Mouse (Mus musculus) forebrain, postnatal 0 days (tissue): ENCODE results near the gene Pym1. TPM values are rescaled to one million over a fixed set of nuclear protein-coding genes. Genes with fewer than 3 reads are reported as not detected.

Experiments used
- ATAC-seq: fragments of 200-750 bp; cut with Nextera tagmentation; 2 replicates; pipeline ENCODE4 v1.8.0; 2017; ENCODE audit warnings: mild to moderate bottlenecking, moderate library complexity
- DNase-seq: peaks from one replicate; pipeline ENCODE4 v3.0.0-alpha.2; 2015
- H3K27ac ChIP-seq: fragments of 300-500 bp; sonication (generic); 2 replicates; pipeline ENCODE4 v1.5.1; 2014; ENCODE audit warnings: low read depth, mild to moderate bottlenecking, antibody characterized with exemption, low read length, moderate library complexity, mixed read lengths
- H3K27me3 ChIP-seq: fragments of 300-500 bp; sonication (generic); 2 replicates; pipeline ENCODE4 v1.6.1; 2014; ENCODE audit warnings: mild to moderate bottlenecking, low read length, mixed read lengths; ENCODE audit not compliant: insufficient read depth
- H3K36me3 ChIP-seq: fragments of 300-500 bp; sonication (generic); 2 replicates; pipeline ENCODE4 v1.6.1; 2014; ENCODE audit warnings: mild to moderate bottlenecking, moderate library complexity; ENCODE audit not compliant: insufficient read depth
- H3K4me1 ChIP-seq: fragments of 300-500 bp; sonication (generic); 2 replicates; pipeline ENCODE4 v1.6.1; 2014; ENCODE audit warnings: antibody characterized with exemption; ENCODE audit not compliant: insufficient read depth
- H3K4me2 ChIP-seq: fragments of 300-500 bp; sonication (generic); 2 replicates; pipeline ENCODE4 v1.6.1; 2014; ENCODE audit warnings: low read depth, mild to moderate bottlenecking, moderate library complexity
- H3K4me3 ChIP-seq: fragments of 300-500 bp; sonication (generic); 2 replicates; pipeline ENCODE4 v1.5.1; 2014; ENCODE audit warnings: low read depth, low read length, mixed read lengths
- H3K9ac ChIP-seq: fragments of 300-500 bp; sonication (generic); 2 replicates; pipeline ENCODE4 v1.6.1; 2014; ENCODE audit warnings: mild to moderate bottlenecking
- H3K9me3 ChIP-seq: fragments of 300-500 bp; sonication (generic); 2 replicates; pipeline ENCODE4 v1.6.1; 2016; ENCODE audit warnings: low read length
- CTCF ChIP-seq: sonication (generic); IDR thresholded peaks from 2 replicates; pipeline ENCODE4 v1.5.1; 2016; ENCODE audit warnings: antibody characterized with exemption, control low read depth, low read depth
- WGBS: fragments of 180-500 bp; shearing (Covaris S2); extraction: QIAGEN DNeasy Blood & Tissue Kit; methylation state at CpG from one replicate; pipeline ENCODE4 v1.1.7; 2014; 5-methylcytosine and 5-hydroxymethylcytosine counted together
- polyA plus RNA-seq: library from polyadenylated mRNA; unstranded; fragments of >200 nt; fragmentation: Nextera tagmentation; extraction: Ambion mirVana; gene quantifications from 2 replicates; pipeline ENCODE4 v1.2.1, GENCODE M21; 2015
- total RNA-seq: library from RNA; depleted of rRNA; stranded (reverse); fragments of >200 nt; gene quantifications from 2 replicates; pipeline ENCODE4 v1.2.3, GENCODE M21; 2014; rRNA removed

Pym1 gene
- total RNA-seq, result 67.7 and 68.4 TPM in 2 replicates
- polyA plus RNA-seq, result 51.6 and 61.2 TPM in 2 replicates

DNA sequence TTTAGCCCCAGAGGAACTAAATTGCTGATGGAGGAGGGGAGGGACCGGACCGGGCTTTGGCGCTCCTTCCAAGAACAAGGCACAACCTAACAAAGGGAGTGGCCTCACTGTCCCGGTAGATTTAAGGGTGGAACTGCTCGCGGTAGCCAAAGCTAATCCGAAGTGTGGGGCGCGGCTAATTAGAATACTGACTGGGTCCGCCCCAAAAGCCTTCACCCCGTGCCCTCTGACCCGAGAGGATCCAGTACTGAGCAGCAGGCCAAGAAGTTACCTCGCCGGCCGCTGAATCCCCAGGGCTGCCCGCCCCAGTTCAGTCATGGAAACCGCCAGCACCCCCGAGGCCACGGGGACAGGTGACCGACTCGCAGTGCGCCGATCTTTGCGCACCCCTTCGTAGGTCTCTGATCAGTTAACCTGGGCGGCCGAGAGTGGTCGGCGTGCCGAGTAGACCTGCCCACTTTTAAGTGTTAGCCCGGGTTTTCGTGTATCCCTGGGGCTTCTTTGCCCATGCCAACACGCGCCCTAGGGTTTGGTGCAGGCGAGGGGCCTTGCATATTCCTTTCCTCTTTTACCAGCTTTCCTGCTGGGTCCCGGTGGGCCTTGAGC is at the start of gene Pym1:
TSS of gene Pym1 (plus strand) at position 244 of the 606 bp plus-strand sequence.
- peaks cover 9% of the 10 kb centered on the region; the same call in 1 of the 2 replicates for H3K27me3 ChIP-seq
- peak within 1 kb of the TSS; percentile 91 for H3K4me2 ChIP-seq
- H3K36me3 ChIP-seq, result no peaks in the 10 kb centered on the region
- peak within 1 kb of the TSS; percentile 94 for H3K27ac ChIP-seq
- TF ChIP-seq CTCF, result no peak
- H3K4me1 ChIP-seq, result peaks cover 16% of the 10 kb centered on the region
- 2% methylated on average over 36 of the region's 36 CpGs for WGBS
- DNase-seq (peak; percentile 43), ATAC-seq (peak; percentile 46)
- no peaks in the 10 kb centered on the region for H3K9me3 ChIP-seq
- peak within 1 kb of the TSS; percentile 79 for H3K4me3 ChIP-seq
- H3K9ac ChIP-seq, result peak within 1 kb of the TSS; percentile 83

DNA sequence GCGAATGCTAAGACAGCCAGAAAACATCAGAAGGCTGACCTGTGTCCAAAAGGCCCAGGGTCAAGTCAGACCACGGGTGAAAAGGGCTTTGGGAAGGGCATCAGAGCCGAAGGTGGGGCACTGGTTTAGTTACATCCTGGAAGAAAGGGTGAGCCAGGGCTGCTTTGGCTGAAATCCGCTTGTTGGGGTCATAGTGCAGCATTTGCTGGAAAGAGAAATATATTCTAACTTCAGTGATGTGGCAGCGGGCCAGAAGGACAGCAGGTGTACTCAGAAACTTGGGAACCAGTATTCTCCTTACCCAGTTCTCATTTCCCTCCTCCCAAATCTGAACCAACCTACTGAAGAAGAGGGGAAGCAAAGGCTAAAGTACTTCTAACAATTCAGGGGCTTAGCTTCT is 48.7 kb upstream of the Pym1 start:
- no peaks in the 10 kb centered on the region for H3K27me3 ChIP-seq
- H3K27ac ChIP-seq, result no peak overlapping the region
- no peak overlapping the region for H3K4me2 ChIP-seq
- no peaks in the 10 kb centered on the region for H3K4me1 ChIP-seq
- WGBS, result 91% methylated on average over 5 of the region's 5 CpGs
- TF ChIP-seq CTCF, result no peak
- no peak overlapping the region for H3K4me3 ChIP-seq
- ATAC-seq, result no peak
- H3K9me3 ChIP-seq, result no peaks in the 10 kb centered on the region
- DNase-seq, result no peak
- H3K36me3 ChIP-seq, result no peaks in the 10 kb centered on the region
- no peak overlapping the region for H3K9ac ChIP-seq

DNA sequence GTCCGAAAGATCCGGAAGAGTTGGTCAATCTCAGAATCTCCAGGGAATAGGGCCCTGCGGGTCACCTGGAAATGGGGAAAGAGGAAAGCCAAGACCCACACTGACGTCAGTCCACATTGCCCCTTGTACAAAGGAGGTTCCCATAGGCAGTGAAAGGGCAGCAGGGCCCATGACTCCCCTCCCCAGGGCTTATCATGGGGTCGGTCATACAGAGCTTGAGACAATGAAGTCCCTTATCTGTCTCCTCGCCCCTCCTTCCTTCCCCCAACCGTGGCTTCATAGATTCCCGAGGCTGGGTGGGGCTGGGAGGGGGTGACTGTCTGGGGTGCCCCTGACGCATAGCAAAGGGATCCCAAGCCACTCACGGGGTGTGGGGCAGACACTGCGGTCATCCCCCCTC is 48.1 kb upstream of the Pym1 start:
- Histone ChIP-seq H3K36me3 (no peaks in the 10 kb centered on the region), H3K4me1 (no peaks in the 10 kb centered on the region), H3K9ac (no peak overlapping the region), H3K9me3 (no peaks in the 10 kb centered on the region), H3K4me3 (no peak overlapping the region), H3K27ac (no peak overlapping the region), H3K4me2 (no peak overlapping the region), H3K27me3 (no peaks in the 10 kb centered on the region)
- ATAC-seq (no peak), DNase-seq (no peak)
- WGBS, result 83% methylated on average over 11 of the region's 11 CpGs
- no peak for TF ChIP-seq CTCF

DNA sequence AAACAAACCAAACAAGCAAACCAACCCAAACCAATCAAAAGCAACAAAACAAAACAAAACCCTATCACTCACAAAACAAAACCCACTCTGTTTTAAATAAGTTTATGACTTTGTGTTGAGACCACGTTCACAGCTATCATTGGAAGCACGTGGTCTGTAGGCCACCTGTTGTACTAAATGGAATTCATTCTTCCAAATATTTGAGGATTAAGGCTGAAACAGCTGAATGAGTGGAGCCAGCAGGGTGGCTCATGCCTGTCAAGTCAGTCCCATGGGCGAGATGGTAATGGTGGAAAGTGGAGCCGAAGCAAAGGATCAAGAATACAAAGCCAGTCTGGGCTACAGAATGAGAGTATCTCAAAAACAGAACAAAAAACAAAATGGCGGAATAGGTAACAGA is 47.0 kb upstream of the Pym1 start:
- no peak for DNase-seq
- no peak for TF ChIP-seq CTCF
- Histone ChIP-seq H3K9me3 (no peaks in the 10 kb centered on the region), H3K27ac (no peak overlapping the region), H3K9ac (no peak overlapping the region), H3K27me3 (no peaks in the 10 kb centered on the region), H3K4me2 (no peak overlapping the region), H3K4me3 (no peak overlapping the region), H3K4me1 (no peaks in the 10 kb centered on the region), H3K36me3 (no peaks in the 10 kb centered on the region)
- no peak for ATAC-seq
- 88% methylated on average over 5 of the region's 5 CpGs for WGBS

DNA sequence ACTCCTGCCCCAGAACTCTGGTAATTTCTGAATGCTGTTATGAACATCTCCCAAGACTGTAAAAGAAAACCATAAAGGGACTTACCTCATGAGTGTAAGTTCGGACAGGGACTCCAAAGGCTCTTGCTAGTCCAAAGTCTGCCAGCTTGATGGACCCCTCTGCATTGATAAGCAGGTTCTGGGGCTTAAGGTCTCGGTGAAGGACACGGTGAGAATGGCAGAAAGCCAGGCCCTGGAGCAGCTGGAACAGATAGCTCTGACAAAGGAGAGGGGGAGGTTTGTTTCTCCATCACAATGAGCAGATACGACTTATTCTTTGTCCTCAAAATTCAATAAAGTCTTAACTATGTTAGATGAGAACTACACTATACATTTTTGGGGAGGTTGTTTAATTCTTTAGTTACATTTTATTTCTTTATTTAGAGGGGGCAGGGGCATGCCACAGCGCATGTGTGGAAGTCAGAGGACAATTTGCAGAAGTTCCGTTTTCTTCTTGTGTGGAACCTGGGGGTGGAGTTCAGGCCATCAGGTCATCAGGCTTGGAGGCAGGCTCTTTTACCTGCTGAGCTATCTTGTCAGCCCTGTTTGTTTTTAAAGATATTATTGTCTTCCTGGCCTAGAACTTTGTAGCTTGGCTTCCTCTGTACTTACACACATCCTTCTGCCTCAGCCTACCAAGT is 45.2 kb upstream of the Pym1 start:
- Histone ChIP-seq H3K36me3 (no peaks in the 10 kb centered on the region), H3K4me3 (no peak overlapping the region), H3K9me3 (no peaks in the 10 kb centered on the region), H3K27ac (no peak overlapping the region), H3K4me1 (no peaks in the 10 kb centered on the region), H3K9ac (no peak overlapping the region), H3K4me2 (no peak overlapping the region), H3K27me3 (no peaks in the 10 kb centered on the region)
- DNase-seq (no peak), ATAC-seq (no peak)
- TF ChIP-seq CTCF, result no peak
- 74% methylated on average over 6 of the region's 6 CpGs for WGBS

DNA sequence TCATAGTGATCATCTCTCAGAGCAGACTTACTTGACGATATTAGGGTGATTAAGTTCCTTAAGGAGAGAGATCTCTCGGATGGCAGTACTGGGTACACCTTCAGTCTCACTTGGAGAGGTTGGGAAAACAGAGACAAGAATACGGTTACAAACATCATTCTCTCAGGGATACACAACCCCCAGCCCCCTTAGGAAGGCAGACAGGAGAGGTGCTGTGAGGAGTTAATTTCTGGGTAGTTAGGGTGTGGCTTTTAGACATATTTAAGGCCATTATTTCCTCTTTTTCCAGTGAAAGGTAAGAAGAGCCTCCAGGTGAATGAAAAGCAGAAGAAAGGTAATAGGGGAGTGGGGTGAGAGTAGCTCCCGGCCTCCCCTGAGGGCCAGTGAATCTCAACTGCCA is 43.8 kb upstream of the Pym1 start, which contains the start of gene Pmel:
TSS of gene Pmel (plus strand) at position 301 of the 400 bp plus-strand sequence.
- WGBS, result 26% methylated on average over 4 of the region's 4 CpGs
- TF ChIP-seq CTCF, result no peak
- Histone ChIP-seq H3K4me1 (no peaks in the 10 kb centered on the region), H3K9ac (peak within 1 kb of the TSS; percentile 44), H3K36me3 (no peaks in the 10 kb centered on the region), H3K4me3 (peak within 1 kb of the TSS; percentile 62), H3K27me3 (no peaks in the 10 kb centered on the region), H3K27ac (peak within 1 kb of the TSS; percentile 65; the same call in 1 of the 2 replicates), H3K4me2 (peak within 1 kb of the TSS; percentile 93), H3K9me3 (no peaks in the 10 kb centered on the region)
- DNase-seq (no peak), ATAC-seq (no peak)
